Mouse (Mus musculus) left cerebral cortex, postnatal 4 days (tissue): Measurements from ENCODE around the gene 5330417H12Rik. TPM values are rescaled to one million over a fixed set of nuclear protein-coding genes. Genes with fewer than 3 reads are reported as not detected.
A peak's percentile ranks its signal among the peaks of the same experiment; 100 is the strongest.

Source experiments
- DNase-seq: peaks from one replicate; pipeline ENCODE4 v3.0.0-alpha.2; 2022
- intact Hi-C: fragments of 180-260 bp; cut with DNase I; formaldehyde crosslinking; loops from one replicate; pipeline ENCODE4 v1.15.1; 2025
- total RNA-seq, 2 experiments: library from RNA; stranded (reverse); gene quantifications; 2 replicates each; pipeline ENCODE4 v1.2.3; 2021

The 5330417H12Rik gene
- total RNA-seq, 2 experiments from 2014 or later = not detected

- no peak for DNase-seq
- intact Hi-C loops = no loop called here
Observed at GRCm38 (mm10) chr7:107633201-107633600, 8.2 kb upstream of the 5330417H12Rik start.

- DNase-seq = no peak
- intact Hi-C loops = no loop called here
Observed at GRCm38 (mm10) chr7:107628383-107628782, 3.4 kb upstream of the 5330417H12Rik start.

GRCm38 (mm10) chr7:107625781-107626180 is 820 bp upstream of the 5330417H12Rik start:
- intact Hi-C loops = no loop called here
- no peak for DNase-seq

GRCm38 (mm10) chr7:107624432-107624831 is 529 bp downstream of the 5330417H12Rik start:
- intact Hi-C loops = no loop called here
- DNase-seq = no peak

- intact Hi-C loops = no loop called here
Observed at GRCm38 (mm10) chr7:107620137-107620536, 4.8 kb downstream of the 5330417H12Rik start.

GRCm38 (mm10) chr7:107619225-107619624 is 5.7 kb downstream of the 5330417H12Rik start:
- intact Hi-C loops = no loop called here
- DNase-seq = no peak

More at GRCm38 (mm10) chr7:107620137-107620536, 4.8 kb downstream of the 5330417H12Rik start:
- DNase-seq = no peak

- DNase-seq = no peak
- intact Hi-C loops = no loop called here
Observed at GRCm38 (mm10) chr7:107618028-107618992, 6.7 kb downstream of the 5330417H12Rik start.

- intact Hi-C loops = no loop called here
Observed at GRCm38 (mm10) chr7:107610880-107611279, 14.1 kb downstream of the 5330417H12Rik start.

GRCm38 (mm10) chr7:107609622-107610255 is 15.2 kb downstream of the 5330417H12Rik start:
- DNase-seq = no peak
- intact Hi-C loops = no loop called here

More at GRCm38 (mm10) chr7:107610880-107611279, 14.1 kb downstream of the 5330417H12Rik start:
- DNase-seq = no peak

- DNase-seq = no peak
- intact Hi-C loops = no loop called here
Observed at GRCm38 (mm10) chr7:107607766-107608165, 17.2 kb downstream of the 5330417H12Rik start.

- DNase-seq = no peak
- intact Hi-C loops = no loop called here
Observed at GRCm38 (mm10) chr7:107602913-107603312, 22.0 kb downstream of the 5330417H12Rik start.

GRCm38 (mm10) chr7:107602505-107602904 is 22.5 kb downstream of the 5330417H12Rik start:
- DNase-seq = no peak
- intact Hi-C loops = no loop called here

GRCm38 (mm10) chr7:107600651-107601050 is 24.3 kb downstream of the 5330417H12Rik start:
- intact Hi-C loops = no loop called here
- no peak for DNase-seq

GRCm38 (mm10) chr7:107597956-107598355 is 27.0 kb downstream of the 5330417H12Rik start:
- intact Hi-C loops = loop anchor here (10.0 kb wide), 1 partner anchor 57 kb away; no protein-coding TSS in a partner anchor

GRCm38 (mm10) chr7:107596753-107597152 is 28.2 kb downstream of the 5330417H12Rik start:
- intact Hi-C loops = loop anchor here (10.0 kb wide), 1 partner anchor 58 kb away; no protein-coding TSS in a partner anchor
- DNase-seq = no peak

More at GRCm38 (mm10) chr7:107597956-107598355, 27.0 kb downstream of the 5330417H12Rik start:
- DNase-seq = no peak

- no peak for DNase-seq
- intact Hi-C loops = loop anchor here (10.0 kb wide), 1 partner anchor 59 kb away; no protein-coding TSS in a partner anchor
Observed at GRCm38 (mm10) chr7:107595426-107595825, 29.5 kb downstream of the 5330417H12Rik start.

GRCm38 (mm10) chr7:107594857-107595402 is 30.0 kb downstream of the 5330417H12Rik start, which contains the start of gene Ppfibp2:
Gene Ppfibp2 (plus strand): TSS chr7:107595207.
- intact Hi-C loops = loop anchor here (10.0 kb wide), 1 partner anchor 60 kb away; no protein-coding TSS in a partner anchor

GRCm38 (mm10) chr7:107594325-107594856 is 30.6 kb downstream of the 5330417H12Rik start:
- peak; percentile 42 for DNase-seq
- intact Hi-C loops = loop anchor here (10.0 kb wide), 1 partner anchor 60 kb away; no protein-coding TSS in a partner anchor

More at GRCm38 (mm10) chr7:107594857-107595402, 30.0 kb downstream of the 5330417H12Rik start, which contains the start of gene Ppfibp2:
- DNase-seq = peak; percentile 84

- intact Hi-C loops = loop anchor here (10.0 kb wide), 1 partner anchor 61 kb away; no protein-coding TSS in a partner anchor
- DNase-seq = no peak
Observed at GRCm38 (mm10) chr7:107593904-107594303, 31.1 kb downstream of the 5330417H12Rik start.

GRCm38 (mm10) chr7:107592641-107593040 is 32.3 kb downstream of the 5330417H12Rik start:
- peak; percentile 24 for DNase-seq
- intact Hi-C loops = loop anchor here (10.0 kb wide), 1 partner anchor 62 kb away; no protein-coding TSS in a partner anchor
